In the genomic region with DNA sequence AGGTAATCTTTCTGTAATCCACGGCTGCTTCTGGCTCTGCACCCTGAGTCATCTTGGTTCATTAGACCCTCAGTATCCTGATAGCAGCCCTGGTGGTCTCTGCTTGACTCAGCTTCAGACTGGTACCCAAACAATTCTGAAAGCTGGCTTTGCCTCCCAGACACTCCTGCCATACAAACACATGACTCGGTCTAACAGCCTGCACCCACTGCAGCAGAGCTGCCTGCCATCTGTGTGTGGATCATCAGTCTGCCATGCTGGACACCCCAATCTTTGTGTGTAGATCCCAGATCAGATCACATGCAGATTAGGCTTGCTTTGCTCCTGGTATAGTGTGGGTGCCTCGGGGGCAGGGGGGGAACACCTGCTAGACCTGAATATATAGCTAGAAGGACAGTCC, we compare ENCODE assay signal across 22 mouse cellular contexts.
"Had no signal": no experiment of that assay in that cellular context is flagged by ENCODE, and none has a peak within 500 bp of the region (broad histone marks: within the 10 kb centered on the region; RNA-seq: fewer than 3 reads in every experiment).

No protein-coding gene starts in this region.

- H3K4me1 ChIP-seq: limb, embryonic 10.5 days; limb, embryonic 13.5 days; liver, embryonic 12.5 days; liver, embryonic 15.5 days; lung, embryonic 15.5 days; megakaryocyte, embryonic 14.5 days; midbrain, embryonic 10.5 days; midbrain, embryonic 13.5 days; neural tube, embryonic 13.5 days had no signal

- H3K9ac ChIP-seq: limb, embryonic 13.5 days; liver, embryonic 12.5 days; liver, embryonic 15.5 days; lung, embryonic 15.5 days; midbrain, embryonic 13.5 days; neural tube, embryonic 13.5 days had no signal

- H3K4me3 ChIP-seq: limb, embryonic 10.5 days; limb, embryonic 13.5 days; liver, embryonic 12.5 days; liver, embryonic 15.5 days; lung, embryonic 15.5 days; megakaryocyte, embryonic 14.5 days; midbrain, embryonic 10.5 days; midbrain, embryonic 13.5 days; myocyte; neural tube, embryonic 13.5 days had no signal

- H3K27me3 ChIP-seq: limb, embryonic 13.5 days; liver, embryonic 12.5 days; liver, embryonic 15.5 days; lung, embryonic 15.5 days; midbrain, embryonic 13.5 days; neural tube, embryonic 13.5 days had no signal

- ATAC-seq: liver, embryonic 12.5 days; midbrain, embryonic 13.5 days; midbrain, embryonic 16.5 days had no signal

- H3K27ac ChIP-seq: kidney, postnatal 0 days; limb, embryonic 10.5 days; limb, embryonic 13.5 days; liver, embryonic 12.5 days; liver, embryonic 15.5 days; lung, embryonic 15.5 days; midbrain, embryonic 10.5 days; midbrain, embryonic 13.5 days; neural tube, embryonic 13.5 days had no signal

- H3K9me3 ChIP-seq: limb, embryonic 10.5 days; liver, embryonic 12.5 days; liver, embryonic 15.5 days; lung, embryonic 15.5 days; midbrain, embryonic 10.5 days; midbrain, embryonic 13.5 days; neural tube, embryonic 13.5 days had no signal

- H3K36me3 ChIP-seq: limb, embryonic 10.5 days; limb, embryonic 13.5 days; liver, embryonic 12.5 days; liver, embryonic 15.5 days; lung, embryonic 15.5 days; midbrain, embryonic 10.5 days; midbrain, embryonic 13.5 days; neural tube, embryonic 13.5 days had no signal

- DNase-seq: kidney, adult 18-20 months; kidney, postnatal 25 days; liver; lung, adult 18-20 months; lung, postnatal 10 days; lung, postnatal 36 days; retina, postnatal 1 day; right cerebral cortex, postnatal 25 days; thymus, adult 18-20 months; thymus, postnatal 36 days had no signal

- H3K4me2 ChIP-seq: limb, embryonic 13.5 days; liver, embryonic 12.5 days; liver, embryonic 15.5 days; lung, embryonic 15.5 days; midbrain, embryonic 13.5 days; neural tube, embryonic 13.5 days had no signal
